Mouse (Mus musculus) spleen, adult 2 months (tissue): ENCODE measurements at regions not wholly inside any gene's neighbourhood (a gene's known extent, or its start where the extent isn't known, plus 50 kb on each side); places are given as distances from the start of the nearest gene placed in this dataset.

Source experiments
- DNase-seq, 2 experiments: peaks; one replicate each; pipeline versions ENCODE4 v3.0.0 to v3.0.0-alpha.2; 2012 to 2021; ENCODE audit warnings: low spot score in 2 of 2, low read depth in 1 of 2
- H3K27ac ChIP-seq: fragments of 200-500 bp; 2 replicates; pipeline ENCODE4 v1.5.1; 2012; ENCODE audit warnings: low read length, inconsistent platforms; ENCODE audit not compliant: insufficient read depth
- H3K27me3 ChIP-seq: fragments of 200-500 bp; 2 replicates; pipeline ENCODE4 v1.6.1; 2012; ENCODE audit warnings: mild to moderate bottlenecking, moderate library complexity, low read length, inconsistent platforms; ENCODE audit not compliant: control insufficient read depth, insufficient read depth
- H3K36me3 ChIP-seq: fragments of 200-500 bp; 2 replicates; pipeline ENCODE4 v1.6.1; 2012; ENCODE audit warnings: mild to moderate bottlenecking, low read length, inconsistent platforms; ENCODE audit not compliant: control insufficient read depth, insufficient read depth
- H3K4me1 ChIP-seq: fragments of 200-500 bp; 2 replicates; pipeline ENCODE4 v1.6.1; 2011; ENCODE audit warnings: inconsistent platforms; ENCODE audit not compliant: control insufficient read depth, insufficient read depth, insufficient read length
- H3K4me3 ChIP-seq: fragments of 200-500 bp; 2 replicates; pipeline ENCODE4 v1.5.1; 2011; ENCODE audit warnings: mild to moderate bottlenecking, inconsistent platforms; ENCODE audit not compliant: insufficient read depth, insufficient read length; ENCODE audit errors: extremely low read depth
- CTCF ChIP-seq: fragments of 200-500 bp; IDR thresholded peaks from 2 replicates; pipeline ENCODE4 v1.5.1; 2011; ENCODE audit warnings: mild to moderate bottlenecking, inconsistent platforms; ENCODE audit not compliant: insufficient read depth, insufficient read length, insufficient replicate concordance; ENCODE audit errors: extremely low read depth
- POLR2A ChIP-seq: fragments of 200-500 bp; IDR thresholded peaks from 2 replicates; pipeline ENCODE4 v1.6.1; 2011; ENCODE audit warnings: low read depth, low read length, inconsistent platforms
- WGBS: fragments of 180-500 bp; shearing (Covaris S2); methylation state at CpG from one replicate; pipeline ENCODE4 v1.1.7; 2018; 5-methylcytosine and 5-hydroxymethylcytosine counted together

DNA sequence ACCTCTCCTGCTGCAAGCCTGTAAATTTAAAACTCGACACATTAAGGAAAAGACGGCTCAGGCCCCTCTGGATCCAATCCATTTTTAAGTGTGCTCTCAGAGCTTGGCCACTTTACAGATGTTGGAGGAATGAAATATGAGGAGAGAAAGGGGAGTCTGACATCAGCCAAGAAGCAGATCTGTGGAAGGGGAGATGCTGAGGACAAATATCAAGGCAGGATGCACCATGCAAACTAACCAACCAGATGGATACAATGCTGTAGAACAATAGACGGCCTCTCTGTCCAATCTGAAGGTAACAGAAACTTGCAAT, 166.2 kb downstream of the Sox4 start:
- TF ChIP-seq CTCF (no peak), POLR2A (no peak)
- 88% methylated on average over 3 of the region's 3 CpGs for WGBS
- no peaks in the 10 kb centered on the region for H3K27me3 ChIP-seq
- DNase-seq: no peak
- H3K4me1 ChIP-seq: no peaks in the 10 kb centered on the region
- H3K36me3 ChIP-seq: no peaks in the 10 kb centered on the region
- H3K27ac ChIP-seq: no peak overlapping the region
- H3K4me3 ChIP-seq: no peak overlapping the region

DNA sequence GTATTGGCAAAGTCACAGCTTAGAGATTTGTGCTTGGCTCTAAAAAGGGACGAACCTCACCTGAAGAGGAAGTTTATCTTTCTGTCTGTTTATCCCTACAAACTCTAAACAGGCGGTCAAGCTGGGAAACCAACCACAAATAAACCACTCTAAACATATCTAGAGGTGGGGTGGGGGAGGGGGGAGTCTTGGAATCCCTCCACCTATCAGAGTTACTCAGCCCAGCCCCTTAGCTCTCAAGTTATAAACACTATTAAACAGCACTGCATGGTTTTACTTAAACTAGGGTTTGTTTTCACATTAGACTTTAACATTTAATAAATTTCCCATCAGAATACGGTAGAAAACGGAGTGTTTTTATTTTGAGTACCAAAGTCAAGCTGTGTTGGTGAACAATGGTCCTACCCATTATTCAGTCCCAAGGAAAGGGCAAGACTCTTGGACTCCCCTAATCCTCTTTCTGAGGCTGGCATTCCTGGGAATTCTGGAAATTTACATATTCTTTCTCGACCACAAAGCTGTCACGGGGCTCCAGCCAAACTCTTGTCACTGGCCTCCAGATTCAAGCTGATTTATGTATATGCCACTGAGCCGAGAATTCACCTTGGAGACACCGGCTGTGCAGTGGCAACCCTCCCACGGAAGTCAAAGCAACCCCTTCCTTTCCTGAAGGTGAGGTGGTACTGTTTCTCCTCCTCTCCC, 166.7 kb downstream of the Sox4 start:
- H3K4me1 ChIP-seq: no peaks in the 10 kb centered on the region
- no peak for DNase-seq
- no peak overlapping the region for H3K4me3 ChIP-seq
- WGBS: 75% methylated on average over 9 of the region's 9 CpGs
- no peaks in the 10 kb centered on the region for H3K36me3 ChIP-seq
- TF ChIP-seq POLR2A: no peak
- no peak for TF ChIP-seq CTCF
- H3K27me3 ChIP-seq: no peaks in the 10 kb centered on the region
- H3K27ac ChIP-seq: no peak overlapping the region

DNA sequence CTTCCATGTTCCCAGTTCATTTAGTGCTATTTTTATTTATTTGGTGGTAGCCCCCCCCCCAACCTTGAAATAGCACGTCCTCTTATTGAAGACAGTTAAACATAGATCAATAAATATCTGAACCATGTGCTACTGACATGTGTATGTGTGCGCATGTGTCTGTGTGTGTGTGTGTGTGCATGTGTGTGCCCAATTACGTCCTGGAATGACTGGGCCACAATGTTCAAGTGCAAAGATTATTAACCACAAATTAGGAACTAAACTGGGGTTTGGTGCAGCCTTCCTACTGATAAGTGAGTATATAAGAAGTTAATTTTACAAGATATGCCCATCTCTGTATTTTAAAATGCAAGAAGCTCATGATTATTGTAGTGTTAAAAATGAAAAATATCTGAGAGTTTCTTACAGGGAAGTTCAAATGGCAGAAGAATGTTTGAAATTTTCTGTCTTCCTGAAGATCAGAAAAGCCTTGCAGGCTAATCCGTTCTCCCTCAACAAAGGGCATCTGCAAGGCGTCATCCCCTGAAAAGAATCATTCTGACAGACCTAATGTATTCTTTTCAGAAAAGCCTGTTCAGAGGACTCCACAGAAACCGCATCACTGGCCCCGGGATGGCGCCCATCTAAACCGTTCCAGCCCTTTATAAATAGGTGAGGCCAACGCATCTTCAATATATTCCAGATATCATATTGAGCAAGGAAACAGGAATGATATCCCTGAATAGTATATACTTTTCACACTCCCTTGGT, 170.8 kb downstream of the Sox4 start:
- no peak for DNase-seq
- H3K27ac ChIP-seq: no peak overlapping the region
- 85% methylated on average over 10 of the region's 10 CpGs for WGBS

DNA sequence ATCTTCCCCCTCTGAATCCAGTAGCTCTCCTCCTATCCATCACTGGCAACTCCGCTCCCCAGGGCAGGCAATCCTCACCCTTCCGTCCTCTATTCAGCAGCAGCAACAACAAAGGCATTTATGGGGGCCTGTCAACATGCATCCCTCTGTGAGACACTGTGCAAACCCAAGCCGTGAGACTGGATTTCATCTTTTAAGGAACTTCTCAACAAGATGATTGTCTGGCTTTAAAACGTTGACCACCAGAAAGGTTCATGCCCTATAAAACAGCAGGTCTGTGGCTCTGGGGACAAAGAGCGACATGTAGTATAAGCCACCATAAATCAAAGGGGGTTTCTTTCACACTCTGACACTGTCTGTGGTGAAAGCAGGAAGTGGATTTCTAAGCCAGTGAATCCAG, 171.4 kb downstream of the Sox4 start:
- DNase-seq: no peak
- TF ChIP-seq CTCF (no peak), POLR2A (no peak)
- WGBS: 65% methylated on average over 5 of the region's 5 CpGs
- Histone ChIP-seq H3K27ac (no peak overlapping the region), H3K27me3 (no peaks in the 10 kb centered on the region), H3K4me1 (no peaks in the 10 kb centered on the region), H3K4me3 (no peak overlapping the region), H3K36me3 (no peaks in the 10 kb centered on the region)

More for the DNA sequence above, 170.8 kb downstream of the Sox4 start:
- TF ChIP-seq POLR2A: no peak
- TF ChIP-seq CTCF: no peak
- Histone ChIP-seq H3K4me1 (no peaks in the 10 kb centered on the region), H3K27me3 (no peaks in the 10 kb centered on the region), H3K4me3 (no peak overlapping the region), H3K36me3 (no peaks in the 10 kb centered on the region)

DNA sequence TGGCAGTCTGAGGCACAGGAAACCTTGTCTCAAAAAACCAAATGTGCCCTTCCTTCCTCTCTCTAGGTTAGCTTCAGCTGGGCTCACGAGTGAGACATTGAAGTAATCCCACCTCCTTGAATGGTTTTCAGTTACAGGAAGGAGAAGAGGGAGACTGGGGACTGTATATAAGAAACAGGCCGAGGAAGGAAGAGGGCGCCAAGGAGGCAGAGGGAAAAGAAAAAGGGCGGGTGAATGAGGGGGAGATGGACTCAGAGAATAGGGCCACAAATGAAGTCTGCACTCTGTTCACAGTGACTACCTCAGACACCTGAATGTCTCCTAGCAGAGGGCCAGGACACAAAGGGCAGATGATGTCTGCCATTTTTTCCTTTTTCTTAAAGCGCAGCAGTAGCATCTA, 171.9 kb downstream of the Sox4 start:
- Histone ChIP-seq H3K4me1 (no peaks in the 10 kb centered on the region), H3K27me3 (no peaks in the 10 kb centered on the region), H3K4me3 (no peak overlapping the region), H3K36me3 (no peaks in the 10 kb centered on the region), H3K27ac (no peak overlapping the region)
- no peak for DNase-seq
- WGBS: 56% methylated on average over 5 of the region's 5 CpGs
- TF ChIP-seq CTCF (no peak), POLR2A (no peak)

DNA sequence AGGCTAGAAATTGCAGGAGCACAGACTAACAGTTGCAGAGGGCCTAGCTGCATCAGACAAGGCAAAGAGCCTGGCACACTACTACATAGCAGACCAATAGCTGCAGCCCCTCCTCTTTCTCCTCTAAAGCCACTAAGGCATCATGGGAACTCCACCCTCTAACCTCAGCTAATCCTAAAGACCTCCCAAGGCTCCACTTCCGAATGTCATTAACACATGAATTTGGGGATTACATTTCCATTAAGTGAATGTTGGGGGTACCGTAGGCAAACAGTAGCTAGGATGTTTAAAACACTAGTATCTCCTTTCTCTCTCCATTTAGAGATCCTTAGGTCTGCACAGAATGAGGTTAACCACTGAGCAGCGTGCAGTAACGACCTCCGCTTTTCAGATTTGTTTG, 173.1 kb downstream of the Sox4 start:
- H3K27ac ChIP-seq: no peak overlapping the region
- no peak overlapping the region for H3K4me3 ChIP-seq
- no peaks in the 10 kb centered on the region for H3K4me1 ChIP-seq
- H3K27me3 ChIP-seq: no peaks in the 10 kb centered on the region
- TF ChIP-seq CTCF (no peak), POLR2A (no peak)
- H3K36me3 ChIP-seq: no peaks in the 10 kb centered on the region
- no peak for DNase-seq
- WGBS: 81% methylated on average over 5 of the region's 5 CpGs
